Mouse (Mus musculus) subcutaneous adipose tissue, adult 2 months (tissue): Measurements from ENCODE around the gene Tssk1. TPM values are rescaled to one million over a fixed set of nuclear protein-coding genes. Genes with fewer than 3 reads are reported as not detected.

Experiments
- polyA plus RNA-seq: library from polyadenylated mRNA; depleted of rRNA; stranded (reverse); fragments of >200 nt; gene quantifications from 2 replicates; pipeline ENCODE4 v1.2.3, GENCODE M21; 2012; ENCODE audit warnings: low replicate concordance; rRNA removed

The Tssk1 gene
- 0.14 and 0.16 TPM in 2 replicates for polyA plus RNA-seq

GRCm38 (mm10) chr16:17893923-17894322 lies at the start of gene Tssk1:
TSS of gene Tssk1 (plus strand) at chr16:17894223.

DNA sequence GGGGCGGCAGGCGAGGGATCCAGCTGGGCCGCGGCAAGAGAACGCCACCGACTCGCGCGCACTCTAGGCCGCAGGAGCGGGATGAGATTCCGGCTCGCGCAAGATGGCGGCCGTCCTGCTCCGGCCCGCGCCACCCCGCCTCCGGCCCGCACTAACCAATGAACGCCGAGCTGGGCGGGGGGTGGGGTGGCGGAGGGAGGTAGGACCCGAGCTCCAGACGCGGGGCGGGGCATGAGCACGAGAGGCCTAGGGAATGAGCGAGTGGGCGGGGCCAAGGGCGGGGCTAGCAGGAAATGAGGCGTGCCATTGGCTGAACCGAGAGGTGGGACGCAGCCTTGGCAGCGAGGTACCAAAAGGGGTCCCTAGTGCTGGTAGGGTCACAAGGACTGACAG lies 2.5 kb upstream of the Tssk1 start, which contains the start of gene Gm20518:
Gene Gm20518, minus strand, starts transcription at position 105 of the 393 bp plus-strand sequence.

GRCm38 (mm10) chr16:17898462-17898861 lies 4.4 kb downstream of the Tssk1 start, which contains the start of the genes Dgcr2 and Tssk2:
TSS of gene Dgcr2 (minus strand) at chr16:17898562.
TSS of gene Tssk2 (plus strand) at chr16:17898637.

DNA sequence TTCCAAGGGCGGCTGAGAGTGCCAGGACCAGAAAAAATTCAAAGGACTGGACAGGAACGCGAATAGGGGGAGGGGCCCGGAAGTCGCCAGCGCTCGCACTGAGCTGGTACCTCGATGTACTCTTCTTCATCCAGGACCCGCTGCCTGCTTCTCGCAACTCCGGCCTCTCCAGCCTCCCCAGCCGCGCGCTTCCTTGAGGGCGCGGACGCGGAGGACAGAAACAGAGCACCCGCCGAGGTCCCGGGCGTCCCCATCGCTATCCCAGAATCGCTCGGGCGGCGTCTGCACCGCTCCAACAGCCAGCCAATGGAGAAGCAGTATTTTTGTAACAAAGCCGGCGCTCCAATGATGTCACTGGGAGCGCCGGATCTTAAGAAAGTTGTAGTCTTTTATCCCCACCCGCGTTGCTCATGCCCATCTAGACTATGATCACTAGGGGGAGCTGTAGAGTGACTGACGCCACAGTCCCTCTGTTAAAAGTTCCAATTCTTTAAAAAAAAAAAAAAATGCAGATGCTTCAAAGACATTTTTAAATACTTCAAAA lies 17.1 kb downstream of the Tssk1 start, which contains the start of gene Ess2:
Gene Ess2, minus strand, starts transcription at position 297 of the 544 bp plus-strand sequence.

DNA sequence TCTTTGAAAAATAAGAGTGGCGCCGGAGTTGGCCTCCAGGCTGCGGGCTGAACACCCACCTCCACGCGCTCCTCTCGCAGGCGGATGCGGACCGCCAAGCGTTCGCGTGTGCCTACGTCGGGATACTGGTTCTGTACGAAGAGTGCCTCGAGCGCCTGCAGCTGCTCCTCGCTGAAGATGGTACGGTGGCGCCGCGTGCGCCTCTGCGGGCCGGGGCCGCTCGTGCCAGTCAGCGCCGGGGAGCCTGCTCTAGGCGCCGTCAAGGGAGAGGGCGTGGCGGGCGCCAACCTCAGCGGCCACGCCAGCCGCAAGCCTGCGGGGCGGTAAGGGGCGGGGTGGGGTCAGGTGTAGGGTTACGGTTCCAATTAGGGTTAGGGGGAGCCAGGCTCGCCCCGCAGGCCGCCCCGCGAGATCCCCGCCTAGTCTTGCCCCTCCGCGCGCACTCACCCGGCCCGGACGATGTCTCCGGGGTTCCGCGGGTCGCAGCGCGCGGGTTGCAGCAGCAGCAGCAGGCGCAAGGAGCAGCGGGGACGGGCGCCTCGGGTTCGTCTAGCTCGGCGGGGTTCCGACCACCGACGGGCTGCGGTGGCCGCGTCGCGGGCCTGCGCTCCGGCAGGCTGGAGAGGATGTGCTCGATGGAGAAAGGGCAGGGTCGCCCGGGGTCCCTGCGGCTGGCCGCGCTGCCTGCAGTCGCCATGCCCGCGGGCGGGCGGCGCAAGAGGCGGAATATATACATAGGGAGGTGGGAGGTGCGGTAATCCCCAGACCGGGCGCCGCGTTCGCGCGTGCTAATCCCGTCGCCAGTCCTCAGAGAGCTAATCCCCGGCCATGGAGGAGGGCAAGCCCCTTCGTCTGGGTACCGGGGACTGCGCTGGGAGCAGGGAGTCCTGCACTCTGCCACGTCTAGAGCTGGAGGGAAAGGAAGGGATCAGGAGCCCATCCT lies 20.6 kb downstream of the Tssk1 start, which contains the start of gene Gsc2:
Gene Gsc2, minus strand, starts transcription at position 753 of the 943 bp plus-strand sequence.

GRCm38 (mm10) chr16:17928087-17928580 lies 34.1 kb downstream of the Tssk1 start, which contains the start of gene Slc25a1:
TSS of gene Slc25a1 (minus strand) at chr16:17928219.

Other genes starting within 250 kb of the Tssk1 start
- 1.4 and 3.2 TPM in 2 replicates for gene Ccdc74a, start 247.8 kb upstream of the Tssk1 start, polyA plus RNA-seq
- 78.1 and 93.2 TPM in 2 replicates for gene Med15, start 161.3 kb upstream of the Tssk1 start, polyA plus RNA-seq
- gene Klhl22, start 134.6 kb upstream of the Tssk1 start, polyA plus RNA-seq: 91.2 and 128 TPM in 2 replicates
- 26.1 and 146 TPM in 2 replicates for gene Scarf2, start 96.9 kb upstream of the Tssk1 start, polyA plus RNA-seq
- 0.06 TPM in 1 of 2 replicates, not detected in the other for gene B830017H08Rik, start 61.1 kb upstream of the Tssk1 start, polyA plus RNA-seq
- gene Car15, start 55.9 kb upstream of the Tssk1 start, polyA plus RNA-seq: 4.0 and 5.8 TPM in 2 replicates
- gene Gm20518, start 2.6 kb upstream of the Tssk1 start, polyA plus RNA-seq: 0.66 and 1.6 TPM in 2 replicates
- 101 and 165 TPM in 2 replicates for gene Dgcr2, start 4.3 kb downstream of the Tssk1 start, polyA plus RNA-seq
- not detected in 2 replicates for gene Tssk2, start 4.4 kb downstream of the Tssk1 start, polyA plus RNA-seq
- gene Ess2, start 17.1 kb downstream of the Tssk1 start, polyA plus RNA-seq: 26.6 and 29.1 TPM in 2 replicates
- not detected in 2 replicates for gene Gsc2, start 20.8 kb downstream of the Tssk1 start, polyA plus RNA-seq
- 860 and 1,002 TPM in 2 replicates for gene Slc25a1, start 34.0 kb downstream of the Tssk1 start, polyA plus RNA-seq
- gene Vpreb2, start 86.2 kb downstream of the Tssk1 start, polyA plus RNA-seq: not detected in 2 replicates
- gene Dgcr6, start 158.6 kb downstream of the Tssk1 start, polyA plus RNA-seq: 88.4 and 98.1 TPM in 2 replicates
- 38.0 and 55.1 TPM in 2 replicates for gene Prodh, start 196.0 kb downstream of the Tssk1 start, polyA plus RNA-seq
- gene Rtn4r, start 233.4 kb downstream of the Tssk1 start, polyA plus RNA-seq: 1.0 and 6.5 TPM in 2 replicates